Mouse (Mus musculus) embryonic facial prominence, embryonic 14.5 days (tissue): ENCODE data around the gene Sox1. TPM values are rescaled to one million over a fixed set of nuclear protein-coding genes. Genes with fewer than 3 reads are reported as not detected.

Source experiments
- ATAC-seq: fragments of 200-750 bp; cut with Nextera tagmentation; 2 replicates; pipeline ENCODE4 v1.8.0; 2017; ENCODE audit warnings: low read depth, moderate number of reproducible peaks, moderate TSS enrichment
- DNase-seq: peaks from one replicate; pipeline ENCODE4 v3.0.0-alpha.2; 2015; ENCODE audit warnings: low spot score
- H3K27ac ChIP-seq: fragments of 300-500 bp; sonication (generic); replicated peaks from 2 replicates; pipeline ENCODE4 v1.5.1; 2014; ENCODE audit warnings: low read depth, mild to moderate bottlenecking, low read length, moderate library complexity
- H3K27me3 ChIP-seq: fragments of 300-500 bp; sonication (generic); replicated peaks from 2 replicates; pipeline ENCODE4 v1.6.1; 2014; ENCODE audit warnings: low read length; ENCODE audit not compliant: control insufficient read depth, insufficient read depth
- H3K36me3 ChIP-seq: fragments of 300-500 bp; sonication (generic); 2 replicates; pipeline ENCODE4 v1.6.1; 2014; ENCODE audit warnings: low read length, mixed read lengths; ENCODE audit not compliant: control insufficient read depth, insufficient read depth
- H3K4me1 ChIP-seq: fragments of 300-500 bp; sonication (generic); 2 replicates; pipeline ENCODE4 v1.6.1; 2014; ENCODE audit warnings: antibody characterized with exemption, low read length; ENCODE audit not compliant: control insufficient read depth, insufficient read depth
- H3K4me2 ChIP-seq: fragments of 300-500 bp; sonication (generic); 2 replicates; pipeline ENCODE4 v1.6.1; 2014; ENCODE audit warnings: low read depth, mild to moderate bottlenecking, low read length, moderate library complexity, mixed read lengths
- H3K4me3 ChIP-seq: fragments of 300-500 bp; sonication (generic); 2 replicates; pipeline ENCODE4 v1.5.1; 2014; ENCODE audit warnings: low read depth, mild to moderate bottlenecking, low read length
- H3K9ac ChIP-seq: fragments of 300-500 bp; sonication (generic); 2 replicates; pipeline ENCODE4 v1.6.1; 2014; ENCODE audit warnings: low read depth, mild to moderate bottlenecking, low read length, moderate library complexity, mixed read lengths
- H3K9me3 ChIP-seq: fragments of 300-500 bp; sonication (generic); 2 replicates; pipeline ENCODE4 v1.6.1; 2016; ENCODE audit warnings: low read length; ENCODE audit not compliant: control insufficient read depth
- WGBS: fragments of 180-500 bp; shearing (Covaris S2); extraction: QIAGEN DNeasy Blood & Tissue Kit; methylation state at CpG from one replicate; pipeline ENCODE4 v1.1.7; 2014; 5-methylcytosine and 5-hydroxymethylcytosine counted together
- polyA plus RNA-seq: library from polyadenylated mRNA; unstranded; fragments of >200 nt; fragmentation: Nextera tagmentation; extraction: Ambion mirVana; gene quantifications from 2 replicates; pipeline ENCODE4 v1.2.1, GENCODE M21; 2014

Gene Sox1
- not detected in 2 replicates for polyA plus RNA-seq

- Histone ChIP-seq H3K27me3 (peaks cover 99% of the 10 kb centered on the region), H3K4me3 (peak within 1 kb of the TSS; percentile 39), H3K36me3 (no peaks in the 10 kb centered on the region), H3K27ac (no peak within 1 kb of the TSS), H3K4me1 (no peaks in the 10 kb centered on the region), H3K9me3 (no peaks in the 10 kb centered on the region), H3K9ac (no peak within 1 kb of the TSS), H3K4me2 (peak within 1 kb of the TSS; percentile 67)
- ATAC-seq (peak; percentile 82), DNase-seq (peak; percentile 67)
- WGBS: 0% methylated on average over 48 of the region's 89 CpGs
These were observed at the start of gene Sox1 for GRCm38 (mm10) chr8:12395071-12396031. Gene Sox1, plus strand, starts transcription at chr8:12395295.

GRCm38 (mm10) chr8:12345881-12346280, 49.2 kb upstream of the Sox1 start:
- ATAC-seq: no peak
- Histone ChIP-seq H3K9me3 (no peaks in the 10 kb centered on the region), H3K27me3 (no peaks in the 10 kb centered on the region; the same call in 1 of the 2 replicates), H3K9ac (no peak overlapping the region), H3K4me3 (no peak overlapping the region), H3K4me2 (no peak overlapping the region), H3K36me3 (no peaks in the 10 kb centered on the region), H3K27ac (no peak overlapping the region), H3K4me1 (no peaks in the 10 kb centered on the region)
- 34% methylated on average over 4 of the region's 4 CpGs for WGBS
- no peak for DNase-seq

GRCm38 (mm10) chr8:12346870-12347269, 48.2 kb upstream of the Sox1 start:
- no peaks in the 10 kb centered on the region for H3K9me3 ChIP-seq
- ATAC-seq: no peak
- no peak overlapping the region for H3K9ac ChIP-seq
- 78% methylated on average over 11 of the region's 11 CpGs for WGBS
- H3K4me2 ChIP-seq: no peak overlapping the region
- H3K27ac ChIP-seq: no peak overlapping the region
- no peaks in the 10 kb centered on the region for H3K36me3 ChIP-seq
- H3K4me1 ChIP-seq: no peaks in the 10 kb centered on the region
- H3K27me3 ChIP-seq: no peaks in the 10 kb centered on the region; the same call in 1 of the 2 replicates
- peak; percentile 28 for DNase-seq
- no peak overlapping the region for H3K4me3 ChIP-seq

- no peaks in the 10 kb centered on the region for H3K36me3 ChIP-seq
- no peak for ATAC-seq
- no peaks in the 10 kb centered on the region for H3K9me3 ChIP-seq
- no peak overlapping the region for H3K27ac ChIP-seq
- H3K4me1 ChIP-seq: no peaks in the 10 kb centered on the region
- H3K4me3 ChIP-seq: no peak overlapping the region
- DNase-seq: no peak
- no peaks in the 10 kb centered on the region; the same call in 1 of the 2 replicates for H3K27me3 ChIP-seq
- no peak overlapping the region for H3K9ac ChIP-seq
- 89% methylated on average over 1 of the region's 1 CpGs for WGBS
- no peak overlapping the region for H3K4me2 ChIP-seq
These were observed 46.8 kb upstream of the Sox1 start for GRCm38 (mm10) chr8:12348306-12348705.

GRCm38 (mm10) chr8:12349591-12349990, 45.5 kb upstream of the Sox1 start:
- H3K36me3 ChIP-seq: no peaks in the 10 kb centered on the region
- H3K27me3 ChIP-seq: no peaks in the 10 kb centered on the region; the same call in 1 of the 2 replicates
- WGBS: 82% methylated on average over 2 of the region's 2 CpGs
- H3K4me3 ChIP-seq: no peak overlapping the region
- no peaks in the 10 kb centered on the region for H3K4me1 ChIP-seq
- no peaks in the 10 kb centered on the region for H3K9me3 ChIP-seq
- no peak overlapping the region for H3K27ac ChIP-seq
- H3K4me2 ChIP-seq: no peak overlapping the region
- H3K9ac ChIP-seq: no peak overlapping the region
- no peak for DNase-seq
- no peak for ATAC-seq

- Histone ChIP-seq H3K27ac (no peak overlapping the region), H3K4me3 (no peak overlapping the region), H3K4me1 (no peaks in the 10 kb centered on the region), H3K27me3 (no peaks in the 10 kb centered on the region), H3K9me3 (no peaks in the 10 kb centered on the region), H3K36me3 (no peaks in the 10 kb centered on the region), H3K9ac (no peak overlapping the region), H3K4me2 (no peak overlapping the region)
- DNase-seq (no peak), ATAC-seq (no peak)
These were observed 44.0 kb upstream of the Sox1 start for GRCm38 (mm10) chr8:12351121-12351520.

- ATAC-seq (no peak), DNase-seq (no peak)
These were observed 40.6 kb upstream of the Sox1 start for GRCm38 (mm10) chr8:12354406-12355025.

GRCm38 (mm10) chr8:12368161-12368560, 26.9 kb upstream of the Sox1 start:
- ATAC-seq: no peak
- WGBS: 48% methylated on average over 7 of the region's 7 CpGs

More at GRCm38 (mm10) chr8:12354406-12355025, 40.6 kb upstream of the Sox1 start:
- H3K9me3 ChIP-seq: no peaks in the 10 kb centered on the region
- no peak overlapping the region for H3K9ac ChIP-seq
- no peaks in the 10 kb centered on the region for H3K36me3 ChIP-seq
- no peak overlapping the region for H3K27ac ChIP-seq
- no peaks in the 10 kb centered on the region for H3K4me1 ChIP-seq
- no peak overlapping the region for H3K4me2 ChIP-seq
- no peak overlapping the region for H3K4me3 ChIP-seq
- no peaks in the 10 kb centered on the region for H3K27me3 ChIP-seq
- 51% methylated on average over 10 of the region's 10 CpGs for WGBS

More at GRCm38 (mm10) chr8:12368161-12368560, 26.9 kb upstream of the Sox1 start:
- H3K4me1 ChIP-seq: no peaks in the 10 kb centered on the region
- no peaks in the 10 kb centered on the region; the same call in 1 of the 2 replicates for H3K27me3 ChIP-seq
- H3K4me3 ChIP-seq: no peak overlapping the region
- 0 out of 2 replicates have a peak, but pooled peaks cover 9% of the 10 kb centered on the region for H3K9me3 ChIP-seq
- H3K4me2 ChIP-seq: no peak overlapping the region
- DNase-seq: no peak
- no peak overlapping the region for H3K27ac ChIP-seq
- H3K9ac ChIP-seq: no peak overlapping the region
- no peaks in the 10 kb centered on the region for H3K36me3 ChIP-seq
